Mouse (Mus musculus): Measurements from ENCODE around the gene Dkk2.

DNA sequence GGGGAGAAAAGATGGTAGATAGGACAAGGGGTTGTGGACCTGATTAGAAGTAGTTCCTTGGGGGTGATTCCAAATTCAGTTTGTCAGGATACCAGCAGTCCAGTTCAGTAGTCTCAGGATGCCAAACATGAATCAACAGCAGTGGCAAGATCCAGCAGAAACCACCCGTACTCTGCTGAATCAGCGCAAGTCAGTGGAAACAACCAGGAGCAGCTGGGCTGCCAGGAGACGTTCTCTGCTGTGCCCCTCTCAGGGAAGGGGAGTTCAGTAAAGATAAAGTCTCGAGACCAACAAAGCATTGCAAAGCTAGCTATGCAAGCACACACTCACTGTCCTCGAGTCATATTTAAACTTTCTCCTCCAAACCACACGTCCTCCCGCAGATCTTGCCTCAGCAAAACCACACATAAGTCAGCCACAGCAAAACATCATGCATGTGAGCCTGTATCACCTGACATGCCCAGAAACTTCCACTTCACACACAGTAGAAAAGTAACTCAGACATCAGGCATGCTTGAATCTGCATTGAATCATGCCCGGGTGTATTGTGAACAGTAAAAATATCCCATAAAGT lies 34.1 kb upstream of the Dkk2 start:
- TF ChIP-seq POLR2A (IDR thresholded peaks at IDR 0.05; ENCODE audit: insufficient read depth, low read length) (no peak), CTCF (IDR thresholded peaks at IDR 0.05; ENCODE audit: low read depth, low read length) (no peak), EP300 (IDR thresholded peaks at IDR 0.05; ENCODE audit: insufficient read depth, low read depth, low read length) (no peak)
